Mouse (Mus musculus): ENCODE measurements around the gene Glis3.

DNA sequence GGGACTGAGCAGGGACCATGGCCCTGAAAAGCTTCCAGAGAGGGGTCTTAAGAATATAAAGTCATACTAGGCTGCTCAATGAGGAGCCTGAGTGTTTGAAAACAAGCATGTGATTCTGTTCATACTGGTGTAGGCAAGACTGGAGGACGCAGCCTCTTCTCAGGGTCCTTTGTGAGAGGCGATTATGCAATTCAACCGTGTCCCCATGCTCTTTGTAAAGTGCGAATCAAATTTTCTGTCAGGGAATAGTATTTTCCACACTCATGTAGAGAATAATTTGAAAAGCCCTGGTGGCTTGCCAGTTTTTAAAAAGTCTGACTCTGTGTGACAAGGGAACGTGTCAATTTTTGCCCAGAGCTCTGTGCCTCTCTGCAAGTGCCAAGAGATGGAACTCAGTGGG lies 71.1 kb downstream of the Glis3 start:
- TF ChIP-seq CTCF (IDR thresholded peaks at IDR 0.05; ENCODE audit: insufficient read depth, low read length) (no peak), POLR2A (IDR thresholded peaks at IDR 0.05; ENCODE audit: borderline replicate concordance, extremely low read depth, low read depth, low read length) (no peak)

All from lung, adult 2 months (tissue).